Mouse (Mus musculus): ENCODE measurements around the gene Cntn4. TPM values are rescaled to one million over a fixed set of nuclear protein-coding genes. Genes with fewer than 3 reads are reported as not detected.

Gene Cntn4
- polyA plus RNA-seq, 1 experiment from 2014 or later: 37.6 TPM

- no peak for ATAC-seq (ENCODE audit: low FRiP score)
- Histone ChIP-seq H3K4me3 (replicated peaks) (no peak overlapping the region), H3K27ac (replicated peaks) (no peak overlapping the region), H3K4me2 (no peak overlapping the region), H3K4me1 (no peaks in the 10 kb centered on the region), H3K36me3 (no peaks in the 10 kb centered on the region), H3K9ac (replicated peaks) (no peak overlapping the region), H3K9me3 (replicated peaks) (no peaks in the 10 kb centered on the region), H3K27me3 (replicated peaks) (no peaks in the 10 kb centered on the region)
- WGBS: 85% methylated on average over 4 of the region's 4 CpGs
These were observed 420.4 kb downstream of the Cntn4 start for GRCm38 (mm10) chr6:106097856-106098255.

- peak overlapping the region; percentile 72 for H3K27ac ChIP-seq (replicated peaks)
- 10% methylated on average over 15 of the region's 15 CpGs for WGBS
- H3K4me1 ChIP-seq: peaks cover 10% of the 10 kb centered on the region
- H3K9me3 ChIP-seq (replicated peaks): no peaks in the 10 kb centered on the region
- H3K36me3 ChIP-seq: no peaks in the 10 kb centered on the region
- H3K27me3 ChIP-seq (replicated peaks): no peaks in the 10 kb centered on the region
- peak overlapping the region; percentile 39 for H3K4me3 ChIP-seq (replicated peaks)
- peak overlapping the region; percentile 66 for H3K4me2 ChIP-seq
- ATAC-seq (ENCODE audit: low FRiP score): peak; percentile 81
- H3K9ac ChIP-seq (replicated peaks): peak overlapping the region; percentile 44
These were observed 441.1 kb downstream of the Cntn4 start for GRCm38 (mm10) chr6:106118523-106119081.

GRCm38 (mm10) chr6:106153530-106153929 is 476.1 kb downstream of the Cntn4 start:
- Histone ChIP-seq H3K4me1 (no peaks in the 10 kb centered on the region), H3K4me2 (no peak overlapping the region), H3K27me3 (replicated peaks) (no peaks in the 10 kb centered on the region), H3K9me3 (replicated peaks) (no peaks in the 10 kb centered on the region), H3K36me3 (no peaks in the 10 kb centered on the region), H3K4me3 (replicated peaks) (no peak overlapping the region), H3K27ac (replicated peaks) (no peak overlapping the region), H3K9ac (replicated peaks) (no peak overlapping the region)
- ATAC-seq (ENCODE audit: low FRiP score): no peak
- 44% methylated on average over 2 of the region's 2 CpGs for WGBS

- no peak overlapping the region for H3K27ac ChIP-seq (replicated peaks)
- WGBS: 87% methylated on average over 3 of the region's 3 CpGs
- no peaks in the 10 kb centered on the region for H3K9me3 ChIP-seq (replicated peaks)
- ATAC-seq (ENCODE audit: low FRiP score): no peak
- H3K4me3 ChIP-seq (replicated peaks): no peak overlapping the region
- H3K9ac ChIP-seq (replicated peaks): no peak overlapping the region
- no peaks in the 10 kb centered on the region for H3K27me3 ChIP-seq (replicated peaks)
- no peak overlapping the region for H3K4me2 ChIP-seq
- H3K36me3 ChIP-seq: no peaks in the 10 kb centered on the region
- H3K4me1 ChIP-seq: no peaks in the 10 kb centered on the region
These were observed 477.9 kb downstream of the Cntn4 start for GRCm38 (mm10) chr6:106155362-106155761.

GRCm38 (mm10) chr6:106177546-106177945 is 500.1 kb downstream of the Cntn4 start:
- no peak overlapping the region for H3K27ac ChIP-seq (replicated peaks)
- no peaks in the 10 kb centered on the region for H3K9me3 ChIP-seq (replicated peaks)
- H3K9ac ChIP-seq (replicated peaks): no peak overlapping the region
- H3K4me2 ChIP-seq: no peak overlapping the region
- H3K4me1 ChIP-seq: no peaks in the 10 kb centered on the region
- ATAC-seq (ENCODE audit: low FRiP score): no peak
- H3K27me3 ChIP-seq (replicated peaks): no peaks in the 10 kb centered on the region
- no peaks in the 10 kb centered on the region for H3K36me3 ChIP-seq
- 87% methylated on average over 5 of the region's 5 CpGs for WGBS
- H3K4me3 ChIP-seq (replicated peaks): no peak overlapping the region

- 92% methylated on average over 2 of the region's 2 CpGs for WGBS
- H3K27me3 ChIP-seq (replicated peaks): no peaks in the 10 kb centered on the region
- no peak for ATAC-seq (ENCODE audit: low FRiP score)
These were observed 504.1 kb downstream of the Cntn4 start for GRCm38 (mm10) chr6:106181596-106181995.

GRCm38 (mm10) chr6:106200974-106201373 is 523.5 kb downstream of the Cntn4 start:
- 89% methylated on average over 1 of the region's 1 CpGs for WGBS
- no peaks in the 10 kb centered on the region for H3K36me3 ChIP-seq
- H3K9me3 ChIP-seq (replicated peaks): no peaks in the 10 kb centered on the region
- H3K4me1 ChIP-seq: no peaks in the 10 kb centered on the region
- no peaks in the 10 kb centered on the region for H3K27me3 ChIP-seq (replicated peaks)
- no peak for ATAC-seq (ENCODE audit: low FRiP score)
- no peak overlapping the region for H3K4me2 ChIP-seq
- no peak overlapping the region for H3K4me3 ChIP-seq (replicated peaks)
- H3K9ac ChIP-seq (replicated peaks): no peak overlapping the region
- H3K27ac ChIP-seq (replicated peaks): no peak overlapping the region

More at GRCm38 (mm10) chr6:106181596-106181995, 504.1 kb downstream of the Cntn4 start:
- Histone ChIP-seq H3K36me3 (no peaks in the 10 kb centered on the region), H3K27ac (replicated peaks) (no peak overlapping the region), H3K4me2 (no peak overlapping the region), H3K4me1 (no peaks in the 10 kb centered on the region), H3K9me3 (replicated peaks) (no peaks in the 10 kb centered on the region), H3K4me3 (replicated peaks) (no peak overlapping the region), H3K9ac (replicated peaks) (no peak overlapping the region)

- no peak overlapping the region for H3K4me3 ChIP-seq (replicated peaks)
- no peaks in the 10 kb centered on the region for H3K27me3 ChIP-seq (replicated peaks)
- no peak overlapping the region for H3K27ac ChIP-seq (replicated peaks)
- no peaks in the 10 kb centered on the region for H3K9me3 ChIP-seq (replicated peaks)
- H3K4me2 ChIP-seq: no peak overlapping the region
- H3K9ac ChIP-seq (replicated peaks): no peak overlapping the region
- no peaks in the 10 kb centered on the region for H3K4me1 ChIP-seq
- H3K36me3 ChIP-seq: no peaks in the 10 kb centered on the region
- ATAC-seq (ENCODE audit: low FRiP score): no peak
These were observed 529.9 kb downstream of the Cntn4 start for GRCm38 (mm10) chr6:106207401-106207800.

- no peaks in the 10 kb centered on the region for H3K27me3 ChIP-seq (replicated peaks)
- no peaks in the 10 kb centered on the region for H3K9me3 ChIP-seq (replicated peaks)
- no peak overlapping the region for H3K4me2 ChIP-seq
- H3K4me3 ChIP-seq (replicated peaks): no peak overlapping the region
- H3K27ac ChIP-seq (replicated peaks): no peak overlapping the region
- no peaks in the 10 kb centered on the region for H3K4me1 ChIP-seq
- WGBS: 84% methylated on average over 4 of the region's 4 CpGs
- no peak for ATAC-seq (ENCODE audit: low FRiP score)
- H3K36me3 ChIP-seq: no peaks in the 10 kb centered on the region
- no peak overlapping the region for H3K9ac ChIP-seq (replicated peaks)
These were observed 535.6 kb downstream of the Cntn4 start for GRCm38 (mm10) chr6:106213071-106213470.

GRCm38 (mm10) chr6:106237046-106237948 is 559.8 kb downstream of the Cntn4 start:
- WGBS: 35% methylated on average over 12 of the region's 12 CpGs
- H3K4me3 ChIP-seq (replicated peaks): no peak overlapping the region
- H3K9ac ChIP-seq (replicated peaks): no peak overlapping the region
- no peaks in the 10 kb centered on the region for H3K36me3 ChIP-seq
- H3K27me3 ChIP-seq (replicated peaks): no peaks in the 10 kb centered on the region
- no peak overlapping the region for H3K4me2 ChIP-seq
- peak; percentile 80 for ATAC-seq (ENCODE audit: low FRiP score)
- H3K4me1 ChIP-seq: peaks cover 8% of the 10 kb centered on the region
- peak overlapping the region; percentile 18; the same call in 1 of the 2 replicates for H3K27ac ChIP-seq (replicated peaks)
- no peaks in the 10 kb centered on the region for H3K9me3 ChIP-seq (replicated peaks)

GRCm38 (mm10) chr6:106241553-106241952 is 564.1 kb downstream of the Cntn4 start:
- Histone ChIP-seq H3K4me2 (no peak overlapping the region), H3K4me1 (peaks cover 8% of the 10 kb centered on the region), H3K27me3 (replicated peaks) (no peaks in the 10 kb centered on the region), H3K4me3 (replicated peaks) (no peak overlapping the region), H3K9me3 (replicated peaks) (no peaks in the 10 kb centered on the region), H3K9ac (replicated peaks) (no peak overlapping the region), H3K27ac (replicated peaks) (no peak overlapping the region), H3K36me3 (no peaks in the 10 kb centered on the region)
- ATAC-seq (ENCODE audit: low FRiP score): no peak
- 74% methylated on average over 1 of the region's 1 CpGs for WGBS

GRCm38 (mm10) chr6:106263396-106263795 is 585.9 kb downstream of the Cntn4 start:
- no peak overlapping the region for H3K4me3 ChIP-seq (replicated peaks)
- H3K36me3 ChIP-seq: no peaks in the 10 kb centered on the region
- H3K4me2 ChIP-seq: no peak overlapping the region
- 87% methylated on average over 3 of the region's 3 CpGs for WGBS
- H3K27me3 ChIP-seq (replicated peaks): no peaks in the 10 kb centered on the region
- no peak overlapping the region for H3K9ac ChIP-seq (replicated peaks)
- H3K4me1 ChIP-seq: no peaks in the 10 kb centered on the region
- ATAC-seq (ENCODE audit: low FRiP score): no peak
- H3K9me3 ChIP-seq (replicated peaks): no peaks in the 10 kb centered on the region
- no peak overlapping the region for H3K27ac ChIP-seq (replicated peaks)
